Mouse (Mus musculus) CD4-positive, CD25-positive, alpha-beta regulatory T cell, adult 4 months (primary cell): ENCODE data around the gene Fnip2. TPM values are rescaled to one million over a fixed set of nuclear protein-coding genes. Genes with fewer than 3 reads are reported as not detected.
A peak's percentile ranks its signal among the peaks of the same experiment; 100 is the strongest.

Experiments
- ATAC-seq: one replicate; pipeline ENCODE4 v1.8.0; 2017
- polyA plus RNA-seq, 2 experiments: library from polyadenylated mRNA; unstranded; fragments of 100-300 nt; shearing (Covaris generic); gene quantifications; one replicate each; pipeline ENCODE4 v1.2.1; 2017

Gene Fnip2
- polyA plus RNA-seq, 2 experiments from 2014 or later = 0.51 to 0.58 TPM

GRCm38 (mm10) chr3:79564875-79565606 is 2.6 kb downstream of the Fnip2 start:
- no peak for ATAC-seq

DNA sequence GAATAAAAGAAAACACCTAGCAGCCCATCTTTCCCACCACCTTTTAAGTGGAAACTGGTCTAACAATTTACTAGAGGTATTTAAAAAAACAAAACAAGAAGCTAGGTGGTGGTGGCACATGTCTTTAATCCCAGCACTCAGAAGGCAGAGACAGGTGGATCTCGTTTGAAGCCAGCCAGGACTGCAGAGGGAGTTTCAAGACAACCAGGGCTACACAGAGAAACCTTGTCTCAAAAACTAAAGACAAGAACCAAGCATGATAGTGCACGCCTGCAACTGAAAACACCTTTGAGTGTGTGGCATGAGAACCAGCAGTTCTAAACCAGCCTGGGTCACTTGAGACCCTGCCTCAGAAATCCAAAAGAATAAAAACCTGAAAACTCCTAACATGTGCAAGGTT is 4.1 kb downstream of the Fnip2 start:
- no peak for ATAC-seq

- ATAC-seq = no peak
Observed at GRCm38 (mm10) chr3:79561784-79562715, 5.5 kb downstream of the Fnip2 start.

DNA sequence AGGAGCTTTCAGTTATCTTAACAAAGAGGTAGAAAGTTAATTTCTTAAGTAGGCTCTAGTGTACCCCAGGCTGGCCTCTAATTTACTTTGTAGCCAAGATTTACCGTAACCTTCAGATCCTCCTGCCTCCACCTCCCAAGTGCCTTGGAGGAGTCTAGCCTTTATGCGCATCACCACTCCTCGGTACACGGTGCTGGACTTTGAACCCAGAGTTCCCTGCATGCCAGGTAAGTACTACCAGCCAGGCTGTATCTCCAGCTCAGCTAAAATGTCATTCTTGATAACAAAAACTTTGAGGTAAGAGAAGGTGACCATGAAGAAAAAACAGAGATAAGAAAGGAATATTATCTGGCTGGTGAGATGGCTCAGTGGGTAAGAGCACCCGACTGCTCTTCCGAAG is 7.0 kb downstream of the Fnip2 start:
- no peak for ATAC-seq

DNA sequence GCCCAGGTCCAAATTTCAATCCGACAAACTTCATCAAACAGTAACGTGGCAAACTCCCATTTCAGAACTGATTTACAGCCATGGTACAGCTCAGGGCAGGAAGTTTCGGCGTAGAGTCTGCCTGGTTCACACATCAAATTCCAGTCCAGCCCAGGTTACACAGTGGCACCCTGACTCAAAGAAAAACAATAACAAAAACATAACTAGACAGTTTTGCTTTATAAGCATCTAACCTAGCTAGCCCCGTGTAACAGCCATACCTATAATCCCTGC is 7.9 kb downstream of the Fnip2 start:
- no peak for ATAC-seq

- ATAC-seq = no peak
Observed at GRCm38 (mm10) chr3:79559021-79559772, 8.4 kb downstream of the Fnip2 start.

DNA sequence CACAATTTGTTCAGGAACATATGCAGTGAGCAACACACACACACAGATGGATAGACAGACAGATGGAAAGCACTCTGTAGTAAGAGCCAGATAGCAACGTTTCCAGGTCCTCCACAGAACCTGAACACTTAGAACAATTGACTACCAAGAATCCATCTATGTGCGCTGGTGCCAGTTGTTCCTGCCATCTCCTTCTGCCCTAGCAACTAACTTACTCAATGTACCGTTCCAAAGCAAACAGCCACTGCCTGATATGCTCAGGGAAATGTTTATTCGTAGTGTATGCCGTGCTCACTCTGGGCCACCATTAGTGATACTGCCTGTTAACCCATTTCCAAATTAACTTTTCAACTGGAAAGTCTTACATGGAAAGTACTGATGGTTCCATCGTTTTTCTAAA is 12.5 kb downstream of the Fnip2 start:
- ATAC-seq = no peak

DNA sequence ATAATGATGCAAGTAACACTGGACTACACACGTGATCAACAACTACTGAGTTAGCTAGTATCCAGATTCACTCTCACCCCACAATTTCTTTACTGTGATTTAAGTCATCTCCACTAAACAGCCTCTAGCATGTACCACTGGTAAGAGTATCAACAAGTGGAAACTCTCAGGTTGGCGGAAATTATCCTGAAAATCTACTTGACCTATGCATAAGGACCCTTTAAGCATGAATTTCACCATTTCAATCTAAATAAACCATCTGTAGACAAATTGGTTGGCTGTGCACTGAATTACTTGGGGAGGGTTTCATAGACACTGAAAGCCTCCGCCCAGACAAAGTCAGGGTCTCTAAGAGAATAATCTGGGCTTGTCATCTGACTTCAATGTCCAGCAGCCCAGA is 13.8 kb downstream of the Fnip2 start:
- no peak for ATAC-seq

- ATAC-seq = no peak
Observed at GRCm38 (mm10) chr3:79551826-79552552, 15.6 kb downstream of the Fnip2 start.

DNA sequence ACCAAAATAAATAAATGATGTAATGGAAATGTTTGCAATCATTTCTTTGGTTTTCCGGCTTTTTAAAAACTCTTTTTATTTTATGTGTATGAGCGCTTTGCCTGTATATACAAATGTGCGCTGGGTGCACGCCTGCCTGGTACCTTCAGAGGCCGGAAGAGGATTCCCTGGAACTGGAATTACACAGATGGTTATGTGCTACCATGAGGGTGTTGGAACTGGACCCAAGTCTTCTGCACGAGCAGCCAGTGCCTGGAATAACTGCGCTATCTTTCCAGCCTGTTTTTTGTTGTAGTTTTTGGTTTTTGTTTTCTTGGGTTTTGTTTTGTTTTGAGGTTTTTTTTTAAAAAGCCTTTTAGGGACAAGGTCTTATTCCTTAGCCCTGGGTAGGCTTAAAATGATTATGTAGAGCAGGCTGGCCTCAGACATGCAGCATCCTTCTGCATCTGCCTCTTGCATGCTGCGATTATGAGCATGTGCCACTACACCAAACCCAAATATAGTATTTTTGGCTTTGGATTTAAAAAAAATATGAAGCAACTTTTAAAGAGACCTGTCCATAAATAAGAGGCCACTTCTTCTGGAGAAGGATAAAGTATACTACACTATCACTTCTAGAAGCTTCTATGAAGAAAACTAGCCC is 17.7 kb downstream of the Fnip2 start:
- ATAC-seq = no peak

GRCm38 (mm10) chr3:79548681-79549437 is 18.7 kb downstream of the Fnip2 start:
- ATAC-seq = no peak

DNA sequence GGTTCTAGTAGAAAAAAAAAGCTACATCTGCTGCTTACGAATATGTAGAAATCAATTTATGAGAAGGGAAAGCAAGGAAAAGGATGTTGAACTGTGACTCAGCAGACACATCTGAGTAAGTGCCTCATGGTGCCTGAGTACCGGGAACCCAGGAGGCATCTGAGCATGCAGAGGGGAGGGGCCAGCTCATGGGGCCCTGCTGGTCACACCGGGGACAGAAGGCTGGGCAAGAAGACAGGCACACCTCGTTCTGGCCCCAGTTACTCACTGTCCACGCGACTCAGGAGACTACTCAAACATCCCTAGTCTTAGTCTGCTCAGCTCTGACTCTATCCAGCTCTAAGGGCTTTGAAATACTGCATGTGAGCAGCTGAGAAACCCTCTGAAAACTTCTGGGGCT is 25.0 kb downstream of the Fnip2 start:
- ATAC-seq = no peak

DNA sequence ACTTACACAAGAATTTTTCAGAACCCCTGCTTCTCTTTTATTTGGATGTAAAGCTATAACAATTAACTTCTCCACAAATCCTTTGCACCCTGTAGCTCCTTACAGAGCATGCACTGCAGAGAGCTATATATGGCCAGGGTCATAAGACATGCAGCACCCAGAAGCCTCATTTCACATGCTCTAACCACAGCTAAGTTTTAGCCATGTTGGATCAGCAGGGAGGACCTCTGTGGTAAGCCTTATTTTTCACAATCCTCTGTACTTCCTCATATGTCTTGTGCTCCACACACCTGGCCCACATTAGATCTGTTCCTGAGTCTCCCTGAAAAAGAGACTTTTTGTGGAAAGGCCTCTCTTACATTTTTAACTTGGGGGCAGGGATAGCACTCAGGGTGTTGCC is 27.9 kb downstream of the Fnip2 start:
- no peak for ATAC-seq

GRCm38 (mm10) chr3:79539124-79539523 is 28.5 kb downstream of the Fnip2 start:
- no peak for ATAC-seq

DNA sequence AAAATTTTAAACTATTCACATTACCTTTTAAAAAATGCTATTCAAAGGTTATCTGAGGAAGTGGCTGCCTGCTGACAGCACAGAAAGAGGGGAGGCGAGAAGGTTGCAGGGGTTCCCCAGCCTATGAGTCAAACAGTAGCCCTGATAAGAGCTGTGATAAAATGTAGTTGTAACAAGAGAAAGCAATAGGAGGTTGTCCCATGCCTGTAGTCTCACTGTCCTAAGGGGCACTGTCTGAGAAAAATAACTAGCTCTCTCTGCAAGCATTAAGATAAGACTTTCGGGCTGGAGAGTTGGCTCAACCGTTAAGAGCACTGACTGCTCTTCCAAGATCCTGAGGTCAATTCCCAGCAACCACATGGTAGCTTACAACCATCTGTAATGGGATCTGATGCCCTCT is 29.3 kb downstream of the Fnip2 start:
- peak; percentile 66 for ATAC-seq

DNA sequence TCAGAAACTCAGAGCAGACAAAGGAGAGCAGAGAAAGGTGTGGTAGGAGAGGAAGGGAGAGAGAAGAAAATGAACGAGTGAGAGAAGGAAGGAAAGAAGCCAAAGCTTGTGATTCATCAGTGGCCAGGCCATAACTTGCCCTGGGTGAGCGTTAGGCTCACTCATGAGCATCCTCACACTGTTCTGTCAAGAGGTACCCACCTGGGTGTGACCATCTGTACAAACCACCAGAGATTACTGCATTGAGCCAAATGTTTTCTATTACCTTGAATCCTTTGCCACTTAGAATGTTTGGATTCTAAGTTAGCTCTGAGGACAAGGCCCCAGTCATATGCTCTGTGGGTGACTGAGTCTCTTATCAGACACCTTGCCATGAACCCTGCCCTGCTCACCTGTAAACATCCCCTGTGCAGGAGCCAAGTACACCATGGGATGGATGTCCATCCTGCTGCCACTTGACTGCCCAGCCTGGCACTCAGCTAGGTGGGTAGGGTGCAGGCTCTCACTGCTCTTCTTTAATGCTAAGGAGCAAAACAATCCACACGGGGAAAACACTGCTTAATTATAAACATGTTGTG is 29.9 kb downstream of the Fnip2 start:
- no peak for ATAC-seq

DNA sequence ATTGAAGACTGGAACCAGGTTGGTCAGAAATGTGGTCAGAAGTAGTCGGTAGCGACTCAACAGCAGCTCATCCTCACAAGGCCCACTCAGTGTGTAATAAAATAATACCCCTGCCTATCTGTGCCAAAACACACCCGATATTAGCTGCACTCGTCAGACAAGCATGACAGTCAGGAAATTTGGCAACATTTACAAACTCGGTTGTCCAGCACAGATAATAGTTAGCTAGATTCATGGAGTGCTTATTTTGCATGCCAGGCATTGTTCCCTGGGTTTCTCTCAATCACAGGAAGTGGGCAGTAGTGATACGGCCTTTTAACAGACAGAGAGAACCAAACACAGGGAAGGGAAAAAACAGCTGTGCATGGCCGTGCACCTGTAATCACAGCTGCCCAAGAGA is 30.6 kb downstream of the Fnip2 start:
- ATAC-seq = no peak

DNA sequence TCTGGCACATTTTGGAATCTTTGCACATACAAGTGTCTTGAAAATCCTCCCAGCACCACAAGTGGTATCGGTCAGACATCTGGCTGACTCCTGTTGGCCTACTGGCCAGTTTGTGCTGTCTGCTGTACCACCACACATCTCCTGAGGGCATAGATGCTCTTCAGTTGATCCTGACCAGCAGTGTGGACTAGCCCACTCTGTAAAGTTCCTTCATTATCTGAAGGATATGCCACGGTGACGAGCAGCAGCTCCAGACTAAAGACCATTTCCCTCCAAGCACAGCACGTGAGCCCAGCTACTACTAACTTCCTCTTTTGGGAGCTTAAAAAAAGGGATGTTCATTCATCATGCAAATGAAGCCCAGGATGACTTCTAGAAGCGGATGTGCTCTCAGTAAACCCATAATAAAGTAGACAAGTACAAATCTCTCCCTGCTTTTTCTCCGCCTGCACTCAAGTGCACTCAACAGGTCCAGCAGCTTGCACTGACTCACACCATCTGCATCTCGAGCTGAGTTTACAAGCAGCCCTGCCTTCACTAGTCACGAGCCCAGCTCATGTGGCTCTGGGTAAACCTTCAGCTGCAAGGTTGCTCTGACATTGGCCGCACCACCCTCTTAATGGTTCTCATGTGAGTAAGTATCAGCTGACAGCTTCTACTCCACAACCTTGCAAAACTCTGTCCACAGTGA is 35.9 kb downstream of the Fnip2 start:
- ATAC-seq = no peak

DNA sequence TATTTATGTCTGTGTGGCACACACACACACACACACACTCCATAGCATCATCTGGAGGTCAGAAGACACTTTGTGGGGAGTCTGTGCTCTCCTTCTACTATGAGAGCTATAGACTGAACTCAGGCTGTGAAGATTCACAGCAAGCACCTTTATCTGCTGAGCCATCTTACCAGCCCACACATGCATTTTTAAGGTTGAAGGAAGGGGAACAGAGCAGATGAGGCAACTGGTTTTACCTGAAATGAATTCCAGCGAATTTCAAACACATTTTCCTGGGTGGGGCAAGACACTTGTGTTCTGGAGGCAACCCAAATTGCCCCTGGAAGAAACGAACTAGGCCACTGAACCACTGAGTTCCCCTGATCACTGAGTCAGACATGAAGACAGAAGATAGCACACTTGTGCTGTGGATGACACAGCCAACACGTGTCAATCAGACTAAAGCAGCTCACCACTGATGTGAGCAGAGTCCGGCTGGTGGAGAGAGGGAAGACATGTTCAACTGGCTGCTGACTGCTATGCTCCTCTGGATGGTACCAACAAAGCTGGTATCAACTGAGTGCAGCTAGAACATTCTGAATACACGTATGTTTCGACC is 38.0 kb downstream of the Fnip2 start:
- no peak for ATAC-seq

- no peak for ATAC-seq
Observed at GRCm38 (mm10) chr3:79528451-79528850, 39.1 kb downstream of the Fnip2 start.
